Mouse (Mus musculus) heart, embryonic 12.5 days (tissue): Measurements from ENCODE around the gene Spop. TPM values are rescaled to one million over a fixed set of nuclear protein-coding genes. Genes with fewer than 3 reads are reported as not detected.

Experiments
- ATAC-seq: fragments of 200-750 bp; cut with Nextera tagmentation; 2 replicates; pipeline ENCODE4 v1.8.0; 2017; ENCODE audit warnings: moderate TSS enrichment, moderate library complexity; ENCODE audit not compliant: insufficient number of reproducible peaks, low FRiP score
- H3K27ac ChIP-seq: fragments of 300-500 bp; sonication (generic); 2 replicates; pipeline ENCODE4 v1.5.1; 2016; ENCODE audit warnings: mild to moderate bottlenecking, moderate library complexity; ENCODE audit not compliant: poor library complexity, severe bottlenecking
- H3K27me3 ChIP-seq: fragments of 300-500 bp; sonication (generic); replicated peaks from 2 replicates; pipeline ENCODE4 v1.6.1; 2016; ENCODE audit warnings: mild to moderate bottlenecking, moderate library complexity
- H3K36me3 ChIP-seq: fragments of 300-500 bp; sonication (generic); 2 replicates; pipeline ENCODE4 v1.6.1; 2016; ENCODE audit warnings: mild to moderate bottlenecking, moderate library complexity
- H3K4me1 ChIP-seq: fragments of 300-500 bp; sonication (generic); replicated peaks from 2 replicates; pipeline ENCODE4 v1.6.1; 2016; ENCODE audit warnings: mild to moderate bottlenecking
- H3K4me2 ChIP-seq: fragments of 300-500 bp; sonication (generic); 2 replicates; pipeline ENCODE4 v1.6.1; 2016; ENCODE audit warnings: mild to moderate bottlenecking, moderate library complexity
- H3K4me3 ChIP-seq: fragments of 300-500 bp; sonication (generic); 2 replicates; pipeline ENCODE4 v1.5.1; 2016; ENCODE audit warnings: mild to moderate bottlenecking
- H3K9ac ChIP-seq: fragments of 300-500 bp; sonication (generic); 2 replicates; pipeline ENCODE4 v1.6.1; 2016; ENCODE audit warnings: mild to moderate bottlenecking, moderate library complexity
- H3K9me3 ChIP-seq: fragments of 300-500 bp; sonication (generic); replicated peaks from 2 replicates; pipeline ENCODE4 v1.6.1; 2016; ENCODE audit warnings: mild to moderate bottlenecking, moderate library complexity
- WGBS: fragments of 180-500 bp; shearing (Covaris S2); methylation state at CpG from one replicate; pipeline ENCODE4 v1.1.7; 2016; 5-methylcytosine and 5-hydroxymethylcytosine counted together
- polyA plus RNA-seq: library from polyadenylated mRNA; unstranded; fragments of >200 nt; fragmentation: Nextera tagmentation; extraction: Ambion mirVana; gene quantifications from 2 replicates; pipeline ENCODE4 v1.2.1, GENCODE M21; 2016

Spop gene
- polyA plus RNA-seq, 1 experiment from 2014 or later: 115 TPM

GRCm38 (mm10) chr11:95527307-95527706 is 113.4 kb downstream of the Spop start:
- ATAC-seq: no peak

GRCm38 (mm10) chr11:95528231-95528630 is 114.4 kb downstream of the Spop start:
- Histone ChIP-seq H3K27ac (no peak overlapping the region), H3K36me3 (no peaks in the 10 kb centered on the region), H3K4me3 (no peak overlapping the region), H3K27me3 (peaks cover 18% of the 10 kb centered on the region), H3K9me3 (no peaks in the 10 kb centered on the region), H3K4me2 (no peak overlapping the region), H3K9ac (no peak overlapping the region), H3K4me1 (no peaks in the 10 kb centered on the region)
- ATAC-seq: no peak
- 80% methylated on average over 3 of the region's 3 CpGs for WGBS

More at GRCm38 (mm10) chr11:95527307-95527706, 113.4 kb downstream of the Spop start:
- Histone ChIP-seq H3K27ac (no peak overlapping the region), H3K4me3 (no peak overlapping the region), H3K4me2 (no peak overlapping the region), H3K36me3 (no peaks in the 10 kb centered on the region), H3K4me1 (no peaks in the 10 kb centered on the region), H3K9ac (no peak overlapping the region), H3K27me3 (peaks cover 13% of the 10 kb centered on the region; the same call in 1 of the 2 replicates), H3K9me3 (no peaks in the 10 kb centered on the region)
- 84% methylated on average over 8 of the region's 8 CpGs for WGBS

DNA sequence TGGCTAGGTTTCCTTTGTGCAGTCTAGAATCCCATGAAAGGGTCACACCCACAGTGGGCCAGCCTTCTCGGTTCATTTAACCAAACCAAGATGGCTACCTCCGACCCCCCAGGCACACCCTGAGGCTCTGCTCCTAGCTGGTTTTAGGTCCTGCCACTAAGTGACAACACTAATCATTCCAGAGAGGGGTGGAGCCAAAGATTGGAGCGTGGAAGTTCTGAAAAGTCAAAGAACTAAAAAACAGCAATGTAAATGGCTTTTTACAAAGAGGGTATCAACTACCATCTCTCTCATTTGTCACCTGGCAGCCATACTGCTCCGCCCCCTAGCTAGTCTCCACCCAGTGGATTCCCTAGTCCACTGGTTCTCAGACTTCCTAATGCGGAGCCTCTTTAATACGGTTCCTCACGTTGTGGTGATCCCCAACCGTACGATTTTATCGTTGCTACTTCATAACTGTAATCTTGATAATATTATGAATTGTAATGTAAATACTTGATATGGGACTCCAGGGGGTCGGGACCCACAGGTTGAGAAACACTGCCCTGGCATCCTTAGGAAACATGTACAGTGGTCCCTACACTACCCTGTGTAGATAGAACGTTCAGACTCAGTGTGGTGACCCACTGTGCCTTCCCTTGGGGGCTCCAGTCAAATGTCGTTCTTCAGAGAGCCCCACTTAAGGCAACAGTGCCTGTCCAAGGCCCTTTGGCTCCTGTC is 118.6 kb downstream of the Spop start:
- Histone ChIP-seq H3K9me3 (no peaks in the 10 kb centered on the region), H3K27ac (no peak overlapping the region), H3K27me3 (peaks cover 27% of the 10 kb centered on the region), H3K4me3 (no peak overlapping the region), H3K36me3 (no peaks in the 10 kb centered on the region), H3K9ac (no peak overlapping the region), H3K4me1 (no peaks in the 10 kb centered on the region), H3K4me2 (no peak overlapping the region)
- 66% methylated on average over 13 of the region's 13 CpGs for WGBS
- ATAC-seq: no peak

- no peaks in the 10 kb centered on the region for H3K4me1 ChIP-seq
- peak overlapping the region; percentile 48 for H3K4me2 ChIP-seq
- H3K9ac ChIP-seq: no peak overlapping the region
- H3K27me3 ChIP-seq: peaks cover 27% of the 10 kb centered on the region
- H3K9me3 ChIP-seq: no peaks in the 10 kb centered on the region
- H3K36me3 ChIP-seq: no peaks in the 10 kb centered on the region
- WGBS: 19% methylated on average over 24 of the region's 24 CpGs
- H3K4me3 ChIP-seq: no peak overlapping the region
- no peak overlapping the region for H3K27ac ChIP-seq
- ATAC-seq: peak; percentile 76
Observed at GRCm38 (mm10) chr11:95533484-95534160, 119.7 kb downstream of the Spop start.

GRCm38 (mm10) chr11:95538378-95539104 is 124.7 kb downstream of the Spop start:
- H3K27me3 ChIP-seq: peaks cover 31% of the 10 kb centered on the region
- WGBS: 75% methylated on average over 15 of the region's 15 CpGs
- H3K4me1 ChIP-seq: peaks cover 19% of the 10 kb centered on the region
- no peak overlapping the region for H3K27ac ChIP-seq
- no peak overlapping the region for H3K4me2 ChIP-seq
- H3K9me3 ChIP-seq: no peaks in the 10 kb centered on the region
- H3K9ac ChIP-seq: no peak overlapping the region
- no peaks in the 10 kb centered on the region for H3K36me3 ChIP-seq
- ATAC-seq: no peak
- no peak overlapping the region for H3K4me3 ChIP-seq

- no peak overlapping the region for H3K9ac ChIP-seq
- peaks cover 19% of the 10 kb centered on the region for H3K27me3 ChIP-seq
- H3K27ac ChIP-seq: no peak overlapping the region
- 28% methylated on average over 18 of the region's 18 CpGs for whole genome bisulfite sequencing
- H3K4me3 ChIP-seq: no peak overlapping the region
- ATAC-seq: no peak
- H3K4me1 ChIP-seq: peaks cover 22% of the 10 kb centered on the region
- no peaks in the 10 kb centered on the region for H3K36me3 ChIP-seq
- H3K9me3 ChIP-seq: no peaks in the 10 kb centered on the region
- peak overlapping the region; percentile 28 for H3K4me2 ChIP-seq
Observed at GRCm38 (mm10) chr11:95540637-95541385, 126.9 kb downstream of the Spop start.

Other genes starting within 250 kb of the Spop start
- gene Tac4, start 152.6 kb upstream of the Spop start, polyA plus RNA-seq: not detected in 2 replicates
- 56.0 and 58.3 TPM in 2 replicates for gene Kat7, start 103.8 kb upstream of the Spop start, polyA plus RNA-seq
- 12.9 and 13.9 TPM in 2 replicates for gene Fam117a, start 77.1 kb upstream of the Spop start, polyA plus RNA-seq
- 86.0 and 86.5 TPM in 2 replicates for gene Slc35b1, start 29.4 kb upstream of the Spop start, polyA plus RNA-seq
- gene Nxph3, start 100.5 kb downstream of the Spop start, polyA plus RNA-seq: 0.40 and 0.43 TPM in 2 replicates
- gene Ngfr, start 173.7 kb downstream of the Spop start, polyA plus RNA-seq: 3.9 and 5.0 TPM in 2 replicates